Mouse (Mus musculus) thymus, adult 2 months (tissue): ENCODE results near the gene Runx2. TPM values are rescaled to one million over a fixed set of nuclear protein-coding genes. Genes with fewer than 3 reads are reported as not detected.

Source experiments
- DNase-seq: peaks from one replicate; pipeline ENCODE4 v3.0.0; 2021
- H3K27ac ChIP-seq: fragments of 200-500 bp; 2 replicates; pipeline ENCODE4 v1.5.1; 2012; ENCODE audit warnings: low read length, control low read depth; ENCODE audit not compliant: control insufficient read depth, insufficient read depth
- H3K27me3 ChIP-seq: fragments of 200-500 bp; 2 replicates; pipeline ENCODE4 v1.6.1; 2012; ENCODE audit warnings: mild to moderate bottlenecking, low read length, moderate library complexity, mixed read lengths; ENCODE audit not compliant: control insufficient read depth, insufficient read depth
- H3K36me3 ChIP-seq: fragments of 200-500 bp; 2 replicates; pipeline ENCODE4 v1.6.1; 2012; ENCODE audit warnings: mild to moderate bottlenecking, low read length, moderate library complexity; ENCODE audit not compliant: control insufficient read depth, insufficient read depth
- H3K4me1 ChIP-seq: fragments of 200-500 bp; replicated peaks from 2 replicates; pipeline ENCODE4 v1.6.1; 2012; ENCODE audit warnings: low read length; ENCODE audit not compliant: control insufficient read depth, insufficient read depth
- H3K4me3 ChIP-seq: fragments of 200-500 bp; 2 replicates; pipeline ENCODE4 v1.5.1; 2012; ENCODE audit warnings: mild to moderate bottlenecking, low read length, control low read depth, moderate library complexity; ENCODE audit not compliant: control insufficient read depth, insufficient read depth
- CTCF ChIP-seq: fragments of 200-500 bp; IDR thresholded peaks from 2 replicates; pipeline ENCODE4 v1.5.1; 2012; ENCODE audit warnings: mild to moderate bottlenecking, control low read depth, low read length, moderate library complexity, borderline replicate concordance; ENCODE audit not compliant: control insufficient read depth, poor library complexity, insufficient read depth; ENCODE audit errors: extremely low read depth
- POLR2A ChIP-seq: fragments of 200-500 bp; IDR thresholded peaks from 2 replicates; pipeline ENCODE4 v1.6.1; 2012; ENCODE audit warnings: mild to moderate bottlenecking, low read length, control low read depth, moderate library complexity; ENCODE audit not compliant: control insufficient read depth, poor library complexity, insufficient read depth; ENCODE audit errors: extremely low read depth
- WGBS: fragments of 180-500 bp; shearing (Covaris S2); methylation state at CpG from one replicate; pipeline ENCODE4 v1.1.7; 2018; 5-methylcytosine and 5-hydroxymethylcytosine counted together
- polyA plus RNA-seq: library from polyadenylated mRNA; depleted of rRNA; stranded (reverse); fragments of >200 nt; gene quantifications from 2 replicates; pipeline ENCODE4 v1.2.3, GENCODE M21; 2012

Runx2 gene
- polyA plus RNA-seq, 1 experiment: 6.7 TPM

GRCm38 (mm10) chr17:44734501-44735222 lies 79.9 kb downstream of the Runx2 start:
- peaks cover 27% of the 10 kb centered on the region for H3K27me3 ChIP-seq
- under 1% methylated on average over 48 of the region's 48 CpGs for WGBS

GRCm38 (mm10) chr17:44733544-44734310 lies 80.9 kb downstream of the Runx2 start:
- 11% methylated on average over 23 of the region's 23 CpGs for WGBS
- DNase-seq: no peak
- Histone ChIP-seq H3K27me3 (peaks cover 27% of the 10 kb centered on the region), H3K4me3 (peak overlapping the region; percentile 86), H3K27ac (no peak overlapping the region), H3K36me3 (no peaks in the 10 kb centered on the region), H3K4me1 (peaks cover 25% of the 10 kb centered on the region)
- TF ChIP-seq CTCF: no peak
- no peak for TF ChIP-seq POLR2A

More at GRCm38 (mm10) chr17:44734501-44735222, 79.9 kb downstream of the Runx2 start:
- Histone ChIP-seq H3K27ac (no peak overlapping the region), H3K4me3 (peak overlapping the region; percentile 86), H3K4me1 (peaks cover 25% of the 10 kb centered on the region), H3K36me3 (no peaks in the 10 kb centered on the region)
- DNase-seq: peak; percentile 46
- TF ChIP-seq CTCF (no peak), POLR2A (no peak)

GRCm38 (mm10) chr17:44728464-44728863 lies 86.1 kb downstream of the Runx2 start:
- TF ChIP-seq CTCF: no peak
- TF ChIP-seq POLR2A: no peak
- H3K4me1 ChIP-seq: peaks cover 7% of the 10 kb centered on the region; the same call in 1 of the 2 replicates
- 22% methylated on average over 2 of the region's 2 CpGs for WGBS

GRCm38 (mm10) chr17:44727675-44728074 lies 86.9 kb downstream of the Runx2 start:
- Histone ChIP-seq H3K4me3 (no peak overlapping the region), H3K27ac (no peak overlapping the region), H3K36me3 (no peaks in the 10 kb centered on the region), H3K4me1 (peaks cover 7% of the 10 kb centered on the region; the same call in 1 of the 2 replicates), H3K27me3 (no peaks in the 10 kb centered on the region)
- no peak for DNase-seq
- TF ChIP-seq POLR2A (no peak), CTCF (no peak)

More at GRCm38 (mm10) chr17:44728464-44728863, 86.1 kb downstream of the Runx2 start:
- no peak for DNase-seq
- Histone ChIP-seq H3K27me3 (peaks cover under 1% of the 10 kb centered on the region), H3K4me3 (no peak overlapping the region), H3K36me3 (no peaks in the 10 kb centered on the region), H3K27ac (no peak overlapping the region)

- 31% methylated on average over 16 of the region's 16 CpGs for WGBS
- Histone ChIP-seq H3K27me3 (no peaks in the 10 kb centered on the region), H3K4me3 (no peak overlapping the region), H3K27ac (no peak overlapping the region), H3K4me1 (peaks cover 7% of the 10 kb centered on the region; the same call in 1 of the 2 replicates), H3K36me3 (no peaks in the 10 kb centered on the region)
- no peak for DNase-seq
- TF ChIP-seq POLR2A: no peak
- TF ChIP-seq CTCF: no peak
Observed at GRCm38 (mm10) chr17:44724805-44725480, 89.7 kb downstream of the Runx2 start.

GRCm38 (mm10) chr17:44724255-44724654 lies 90.3 kb downstream of the Runx2 start:
- Histone ChIP-seq H3K4me3 (no peak overlapping the region), H3K27ac (no peak overlapping the region), H3K4me1 (peaks cover 7% of the 10 kb centered on the region; the same call in 1 of the 2 replicates), H3K27me3 (no peaks in the 10 kb centered on the region), H3K36me3 (no peaks in the 10 kb centered on the region)
- no peak for DNase-seq
- no peak for TF ChIP-seq POLR2A
- TF ChIP-seq CTCF: no peak
- WGBS: 90% methylated on average over 11 of the region's 11 CpGs
